Mouse (Mus musculus) large intestine, adult 2 months (tissue): Measurements from ENCODE around the gene Cenpu. TPM values are rescaled to one million over a fixed set of nuclear protein-coding genes. Genes with fewer than 3 reads are reported as not detected.

Experiments
- DNase-seq: peaks from one replicate; pipeline ENCODE4 v3.0.0-alpha.2; 2012; ENCODE audit warnings: low read depth, low spot score
- WGBS: fragments of 180-500 bp; shearing (Covaris S2); methylation state at CpG from one replicate; pipeline ENCODE4 v1.1.7; 2018; 5-methylcytosine and 5-hydroxymethylcytosine counted together
- polyA plus RNA-seq: library from polyadenylated mRNA; depleted of rRNA; stranded (reverse); fragments of >200 nt; gene quantifications from 2 replicates; pipeline ENCODE4 v1.2.3, GENCODE M21; 2012; rRNA removed

The Cenpu gene
- 2.4 and 3.5 TPM in 2 replicates for polyA plus RNA-seq

DNA sequence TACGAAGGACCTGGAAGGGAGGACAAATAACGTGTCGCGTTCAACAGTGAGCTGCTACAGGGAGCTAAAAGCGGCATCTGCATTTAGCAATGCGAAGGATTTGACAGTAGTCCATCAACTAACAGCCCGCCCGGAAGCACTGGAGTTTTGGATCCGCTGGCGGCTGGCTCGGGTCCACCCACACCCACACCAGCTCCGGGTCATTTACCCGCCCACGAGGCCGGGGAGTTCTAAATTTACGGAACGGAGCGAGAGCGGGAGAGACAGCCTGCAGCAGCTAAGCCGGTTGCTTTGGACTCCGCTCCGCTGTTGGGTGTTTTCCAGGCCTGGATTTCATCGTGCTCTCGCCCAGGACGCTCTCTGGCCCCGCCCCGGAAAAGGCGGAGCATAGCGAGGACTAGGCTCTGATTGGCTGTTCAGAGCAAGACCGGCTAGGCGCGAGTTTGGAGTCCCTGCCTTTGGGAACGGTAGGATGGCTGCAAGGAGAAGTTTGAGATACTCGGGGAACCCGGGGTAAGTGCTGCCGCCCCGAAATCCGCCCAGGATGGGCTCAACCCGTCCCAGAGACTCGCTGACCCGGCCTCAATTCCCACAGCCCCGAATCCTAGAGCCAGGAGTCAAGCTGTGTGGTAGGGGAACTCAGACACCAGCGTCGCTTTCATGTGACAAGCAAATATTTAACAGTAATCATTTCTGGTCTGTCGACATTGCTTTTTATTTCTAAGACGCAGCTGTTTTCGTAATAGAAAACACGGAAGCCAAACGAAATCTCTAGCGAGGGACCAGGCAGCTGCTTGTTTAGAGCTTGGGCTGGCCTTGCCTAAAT is at the start of gene Cenpu:
TSS of gene Cenpu (plus strand) at position 414 of the 826 bp plus-strand sequence.
- under 1% methylated on average over 50 of the region's 50 CpGs for WGBS
- peak; percentile 98 for DNase-seq

DNA sequence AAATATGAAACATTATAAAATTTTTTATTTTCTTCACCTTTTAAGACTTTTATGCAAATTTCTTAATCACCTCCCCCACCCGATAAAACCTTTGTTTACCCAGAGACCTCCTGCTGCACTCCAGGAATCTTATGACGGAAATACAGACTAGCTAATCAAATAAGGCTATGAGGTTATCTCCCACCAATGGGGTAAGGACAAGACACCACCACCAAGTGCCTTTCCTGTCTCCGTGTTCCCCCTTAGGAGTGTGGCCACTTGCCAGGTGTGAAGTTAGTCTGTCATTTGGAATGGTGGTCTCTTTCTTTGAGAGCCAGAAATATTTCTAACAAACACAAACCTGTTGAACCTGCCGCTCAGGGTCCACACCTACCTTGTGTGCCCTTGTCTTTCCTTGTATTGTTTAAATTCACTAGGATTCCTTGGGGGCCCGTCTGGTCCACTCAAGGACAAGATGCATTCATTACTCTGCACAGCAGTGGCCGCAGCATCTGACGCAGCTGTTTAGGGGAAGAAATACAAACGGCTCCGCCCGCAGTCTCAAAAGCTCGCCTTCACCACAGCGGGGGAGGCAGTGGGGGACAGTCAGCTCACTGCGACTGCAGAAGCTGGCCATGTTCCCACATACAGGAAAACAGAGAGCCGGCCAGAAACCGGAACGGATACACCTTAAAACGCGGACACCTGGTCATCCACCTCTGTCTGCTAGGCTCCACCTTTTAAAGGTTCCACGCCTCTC is 49.3 kb upstream of the Cenpu start:
- WGBS: 16% methylated on average over 19 of the region's 19 CpGs
- no peak for DNase-seq

DNA sequence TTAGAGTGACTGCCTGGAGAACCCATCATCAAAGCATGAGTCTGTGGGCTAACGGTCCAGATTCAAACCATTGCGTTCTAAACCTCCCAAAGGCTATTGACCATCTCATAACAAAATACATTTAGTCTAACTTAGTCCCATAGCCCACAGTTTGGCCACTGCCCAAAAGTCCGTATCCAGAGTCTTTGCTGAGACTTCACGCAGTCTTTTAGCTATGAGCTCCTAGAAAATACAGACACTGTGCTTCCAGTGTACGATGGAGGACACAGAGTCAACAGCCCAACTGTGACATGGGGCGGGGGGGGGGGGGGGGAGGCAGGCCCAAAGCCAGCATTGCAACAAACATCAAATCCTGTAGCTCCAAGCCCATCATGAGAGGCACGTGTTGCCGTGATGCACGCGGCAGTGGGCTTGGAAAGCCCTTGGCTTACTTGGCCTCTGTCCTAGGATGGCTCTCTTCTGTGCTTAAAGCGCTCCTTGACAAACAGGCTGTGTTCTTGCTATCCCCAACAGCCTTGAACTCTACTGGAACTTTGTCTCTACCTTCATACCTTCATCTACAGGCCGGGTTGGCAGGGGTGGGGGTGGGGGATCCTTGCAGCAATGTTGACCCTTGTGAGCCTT is 48.6 kb upstream of the Cenpu start:
- WGBS: 66% methylated on average over 12 of the region's 12 CpGs
- DNase-seq: no peak

DNA sequence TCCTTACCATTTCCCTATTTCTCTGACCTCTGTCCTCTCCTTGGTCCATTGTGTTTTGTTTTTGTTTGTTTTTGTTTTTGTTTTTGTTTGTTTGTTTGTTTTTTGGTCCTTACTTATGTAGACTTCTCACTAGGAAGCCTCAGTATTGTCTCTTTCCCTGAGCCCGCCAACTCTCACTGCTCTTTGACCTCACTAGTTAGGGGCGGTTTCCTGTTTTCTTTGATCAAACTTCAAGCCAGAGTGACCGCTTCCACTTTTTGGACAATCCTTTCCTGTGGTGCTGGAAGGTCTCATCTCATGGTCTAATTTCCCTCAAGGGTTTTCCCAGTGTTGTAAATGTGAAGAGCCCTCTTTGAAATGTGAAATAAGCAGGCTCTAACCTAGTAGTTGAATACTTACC is 47.6 kb upstream of the Cenpu start:
- DNase-seq: no peak
- 68% methylated on average over 3 of the region's 3 CpGs for WGBS

DNA sequence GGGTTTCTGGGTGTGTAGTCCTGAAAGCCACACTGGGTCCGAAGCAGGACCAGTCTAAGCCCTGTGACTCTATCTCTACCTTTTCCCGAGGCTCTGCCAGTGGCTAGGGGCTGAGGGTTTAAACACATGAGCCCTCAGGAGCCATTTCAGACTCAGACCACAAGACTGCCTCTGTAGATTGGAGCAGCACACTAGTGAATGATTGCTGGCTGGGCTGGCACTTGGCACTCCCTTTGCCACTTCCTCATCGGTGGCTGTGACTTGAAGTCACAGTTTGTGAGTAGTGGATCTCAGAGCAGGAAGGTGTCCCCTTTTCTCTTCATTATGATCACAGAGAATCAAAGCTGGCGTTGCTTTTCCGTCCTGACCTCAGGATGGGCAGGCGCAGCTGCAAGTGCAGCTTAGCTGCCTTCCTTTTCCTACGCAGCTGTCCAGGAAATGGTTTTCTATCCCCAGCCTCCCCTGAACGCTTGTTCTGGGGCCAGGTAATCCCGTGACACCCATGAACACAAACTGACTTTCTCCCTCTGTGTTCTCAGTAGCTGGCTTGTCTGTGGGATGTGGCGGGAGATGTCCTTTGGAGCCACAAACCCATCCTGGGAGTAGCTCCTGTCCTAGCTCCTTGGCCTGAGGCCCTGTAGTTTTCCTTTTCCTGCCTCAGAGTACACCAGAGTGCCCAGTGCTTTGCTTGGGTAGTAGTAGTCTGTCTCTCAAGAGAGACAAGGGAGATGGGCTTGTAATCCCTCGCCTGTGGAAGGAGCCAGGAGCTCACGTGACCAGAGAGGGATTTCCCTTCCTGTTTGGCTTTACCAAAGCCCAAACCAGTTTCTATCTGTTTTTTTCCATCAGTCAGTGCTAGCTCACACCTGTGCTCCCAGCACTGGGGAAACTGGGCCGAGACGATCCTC is 43.1 kb upstream of the Cenpu start:
- WGBS: 62% methylated on average over 14 of the region's 14 CpGs
- DNase-seq: no peak

DNA sequence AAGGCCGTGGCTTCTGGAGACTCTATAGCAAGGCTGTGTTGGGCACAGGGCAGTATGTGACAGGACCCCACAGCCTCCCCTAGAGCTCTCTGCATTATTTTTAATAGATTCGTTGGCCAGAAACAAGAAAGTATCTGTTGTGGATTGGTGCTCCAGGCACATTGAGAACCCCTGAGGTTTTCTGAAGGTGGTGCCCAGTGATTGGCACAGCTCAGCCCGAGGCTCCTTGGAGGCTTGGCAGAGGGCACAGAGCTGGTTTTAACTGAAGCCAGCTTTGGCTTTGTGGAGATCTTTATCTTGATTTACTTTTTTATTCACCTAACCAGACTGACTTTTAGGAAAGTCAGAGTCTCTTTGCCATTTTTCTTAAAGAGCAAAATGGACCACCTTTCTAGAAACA is 42.4 kb upstream of the Cenpu start:
- WGBS: 83% methylated on average over 3 of the region's 3 CpGs
- DNase-seq: no peak

DNA sequence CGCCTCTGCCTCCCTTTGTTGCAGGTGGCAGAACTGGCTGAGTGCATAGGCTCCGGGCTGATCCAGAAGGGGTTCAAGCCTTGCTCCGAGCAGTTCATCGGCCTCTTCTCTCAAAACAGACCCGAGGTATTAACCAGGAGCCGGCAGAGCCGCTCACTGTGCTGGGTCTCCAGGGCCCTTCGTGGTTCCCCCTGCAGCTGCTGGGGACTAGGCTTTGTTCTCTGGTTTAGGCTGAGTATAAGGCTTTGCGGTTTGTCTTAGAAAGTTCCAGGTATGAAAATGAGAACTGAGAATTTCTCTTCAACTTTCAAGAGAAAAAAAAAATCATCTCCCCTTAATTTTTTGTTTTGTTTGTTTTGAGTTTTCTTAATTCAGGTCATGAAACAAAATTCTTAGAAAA is 40.5 kb upstream of the Cenpu start:
- no peak for DNase-seq
- 88% methylated on average over 9 of the region's 9 CpGs for WGBS

DNA sequence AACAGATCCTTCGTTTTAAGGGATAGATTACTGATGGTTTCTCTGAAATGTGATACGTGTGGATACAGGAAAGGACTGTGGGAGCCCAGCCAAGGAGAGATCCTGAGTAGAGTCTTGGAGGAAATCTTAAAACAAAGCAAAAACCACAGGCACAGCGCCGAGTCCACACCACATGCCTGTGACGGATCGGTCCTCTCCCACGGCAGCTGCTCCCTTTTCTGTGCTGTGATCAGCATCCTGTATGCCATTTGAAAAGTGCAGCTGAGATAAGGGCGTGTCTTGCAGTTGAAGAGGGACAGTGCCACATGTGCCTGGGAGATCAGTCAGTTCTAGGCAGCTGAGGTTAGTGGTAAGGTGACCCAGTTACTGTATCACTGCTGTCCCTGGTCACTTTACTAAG is 39.3 kb upstream of the Cenpu start:
- DNase-seq: no peak
- 63% methylated on average over 8 of the region's 8 CpGs for WGBS

DNA sequence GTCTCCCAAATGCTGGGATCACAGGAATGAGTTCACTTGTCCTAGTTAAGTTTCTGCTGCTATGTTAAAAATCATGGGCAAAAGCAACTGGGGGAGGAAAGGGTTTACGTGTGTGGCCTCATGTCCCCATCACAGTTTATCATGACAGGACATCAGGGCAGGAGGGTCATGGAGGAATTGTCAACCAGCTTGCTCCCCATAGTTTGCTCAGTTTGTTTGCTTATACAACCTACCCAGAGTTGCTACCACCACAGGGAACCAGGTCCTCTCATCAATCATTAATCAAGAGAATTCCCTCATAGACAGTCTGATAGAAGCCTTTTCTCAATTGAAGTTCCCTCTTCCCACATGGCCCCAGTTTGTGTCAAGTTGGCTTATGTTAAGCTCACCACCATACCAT is 37.8 kb upstream of the Cenpu start:
- 93% methylated on average over 1 of the region's 1 CpGs for WGBS

DNA sequence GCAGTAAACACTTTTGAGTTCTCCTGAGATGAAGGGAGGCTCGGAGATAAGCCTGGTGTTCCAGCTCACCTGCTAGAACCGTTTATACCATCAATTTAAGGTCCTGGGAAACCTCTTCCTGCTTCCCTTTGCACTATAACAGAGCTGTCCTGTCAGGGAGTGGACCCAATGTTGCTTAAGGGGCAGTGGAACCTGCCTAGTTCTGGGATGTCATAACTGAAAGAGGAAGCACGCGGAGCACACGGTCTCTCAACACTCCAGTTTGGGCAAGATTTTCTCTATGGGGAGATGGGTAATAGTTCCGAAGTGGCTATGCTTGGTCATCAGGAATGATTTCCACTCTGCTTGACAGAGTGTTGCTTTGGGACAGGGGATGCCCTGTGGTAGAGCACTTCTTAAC is 31.2 kb upstream of the Cenpu start:
- WGBS: 73% methylated on average over 6 of the region's 6 CpGs
- DNase-seq: no peak

More for the DNA sequence above, 37.8 kb upstream of the Cenpu start:
- DNase-seq: no peak

DNA sequence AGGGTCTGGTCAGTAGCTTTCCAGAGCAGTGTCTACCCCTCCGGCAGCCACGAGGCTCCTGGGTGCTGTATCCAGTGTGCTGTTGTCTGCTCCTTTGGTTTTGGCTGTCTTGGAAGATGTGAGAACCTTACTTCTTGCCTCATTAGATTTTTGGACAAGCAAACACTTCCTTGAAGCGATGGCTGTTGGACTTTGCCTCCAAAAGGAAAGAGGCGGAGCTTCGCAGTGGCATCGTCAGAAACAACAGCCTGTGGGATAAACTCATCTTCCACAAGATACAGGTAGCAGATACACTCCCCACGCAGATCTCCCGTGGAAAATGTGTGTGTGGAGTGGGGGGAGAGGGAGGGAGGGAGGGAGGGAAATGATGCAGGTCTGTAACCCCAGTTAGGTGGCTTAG is 25.7 kb upstream of the Cenpu start:
- 52% methylated on average over 8 of the region's 8 CpGs for WGBS
- DNase-seq: no peak

DNA sequence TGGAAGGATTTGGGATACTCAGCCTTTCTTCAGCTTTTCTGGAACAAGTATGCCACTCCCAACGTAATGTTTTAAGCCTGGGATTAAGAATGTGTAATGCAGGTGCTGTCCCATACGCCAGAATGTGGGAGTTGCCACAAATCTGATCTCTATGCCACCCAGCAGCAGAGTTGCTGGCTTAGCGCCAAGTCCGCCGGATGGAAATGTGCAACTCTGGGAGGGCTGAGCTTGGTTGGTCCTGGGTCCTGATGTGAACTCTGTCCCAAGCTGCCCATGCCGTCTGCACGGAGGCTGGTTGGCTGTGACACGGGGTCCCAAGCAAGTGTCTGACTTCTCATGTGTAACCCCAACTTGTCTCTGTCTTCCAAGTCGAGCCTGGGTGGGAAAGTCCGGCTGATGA is 25.0 kb upstream of the Cenpu start:
- 61% methylated on average over 10 of the region's 10 CpGs for WGBS
- no peak for DNase-seq

DNA sequence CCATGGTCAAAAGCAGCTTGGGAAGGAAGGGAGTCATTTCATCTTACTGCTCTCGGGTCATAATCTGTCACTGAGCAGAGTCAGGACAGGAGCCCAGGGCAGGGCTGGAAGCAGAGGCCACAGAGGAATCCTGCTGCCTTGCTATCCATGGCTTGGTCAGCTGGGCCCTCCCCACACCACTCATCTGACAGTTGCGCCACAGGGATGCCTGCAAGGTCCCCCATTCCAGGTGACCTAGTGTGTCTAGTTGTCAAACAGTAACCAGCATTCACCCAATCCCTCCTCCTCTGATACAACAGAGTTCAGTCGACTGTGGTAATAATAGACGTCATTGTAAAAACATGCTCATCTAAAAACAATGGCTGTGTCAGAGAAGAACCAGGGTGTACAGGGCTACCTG is 22.3 kb upstream of the Cenpu start:
- no peak for DNase-seq
- WGBS: 64% methylated on average over 4 of the region's 4 CpGs

DNA sequence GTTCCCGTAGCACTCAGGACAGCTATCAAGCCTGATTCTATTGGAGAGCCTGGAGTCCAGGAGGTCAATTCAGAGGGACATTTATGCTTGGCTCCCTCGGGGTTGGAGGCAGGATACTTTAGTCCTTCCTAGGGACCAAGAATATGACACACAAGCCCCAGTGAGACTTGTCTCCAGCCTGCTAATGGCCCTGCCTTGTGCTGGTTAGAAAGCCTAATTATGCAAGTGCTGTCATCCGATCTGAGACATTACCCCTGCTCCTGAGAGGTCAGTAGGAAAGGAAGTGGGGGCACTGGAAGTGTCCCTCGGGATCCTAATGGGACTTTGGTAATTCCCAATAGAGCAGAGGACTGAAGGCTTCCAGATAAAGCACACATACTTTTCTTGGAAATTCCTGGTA is 21.3 kb upstream of the Cenpu start:
- 57% methylated on average over 4 of the region's 4 CpGs for WGBS
- DNase-seq: no peak

DNA sequence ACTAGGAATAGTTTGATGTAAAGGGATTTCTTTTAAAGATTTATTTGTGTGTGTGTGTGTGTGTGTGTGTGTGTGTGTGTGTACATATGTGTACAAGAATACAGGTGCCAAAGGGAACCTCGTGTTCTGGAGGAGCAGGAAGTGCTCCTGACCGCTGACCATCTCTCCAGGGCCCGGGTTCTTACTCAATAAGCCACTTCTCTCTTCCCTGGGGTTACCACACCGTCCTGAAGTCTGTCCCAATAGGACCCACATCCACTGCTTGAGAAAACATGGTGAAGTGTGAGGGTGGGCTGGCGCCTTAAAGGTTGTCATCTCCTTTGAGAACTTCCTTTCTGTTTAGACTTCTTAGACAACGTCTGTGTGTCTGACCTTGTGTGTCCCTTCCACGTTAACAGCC is 17.9 kb upstream of the Cenpu start:
- no peak for DNase-seq
- 85% methylated on average over 7 of the region's 7 CpGs for WGBS

DNA sequence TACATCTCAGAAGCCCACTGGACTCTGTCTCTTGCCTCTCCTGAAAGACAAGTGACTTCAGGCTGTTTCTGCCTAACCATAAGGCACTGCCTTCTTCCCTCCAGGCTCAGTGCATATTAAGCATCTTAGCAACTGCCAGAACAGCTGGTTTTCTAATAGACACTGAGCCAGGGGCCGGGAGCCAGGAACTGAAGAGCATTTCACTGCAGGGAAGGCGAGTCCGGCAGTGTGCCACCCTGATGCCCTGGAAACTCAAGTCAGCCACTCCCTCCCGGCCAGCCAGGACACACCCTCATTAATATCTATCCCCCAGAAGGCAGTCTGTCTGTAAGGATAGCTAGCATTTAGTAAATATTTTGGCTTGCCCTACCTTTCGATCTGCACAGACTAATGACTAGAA is 12.1 kb upstream of the Cenpu start:
- DNase-seq: no peak
- WGBS: 26% methylated on average over 5 of the region's 5 CpGs

DNA sequence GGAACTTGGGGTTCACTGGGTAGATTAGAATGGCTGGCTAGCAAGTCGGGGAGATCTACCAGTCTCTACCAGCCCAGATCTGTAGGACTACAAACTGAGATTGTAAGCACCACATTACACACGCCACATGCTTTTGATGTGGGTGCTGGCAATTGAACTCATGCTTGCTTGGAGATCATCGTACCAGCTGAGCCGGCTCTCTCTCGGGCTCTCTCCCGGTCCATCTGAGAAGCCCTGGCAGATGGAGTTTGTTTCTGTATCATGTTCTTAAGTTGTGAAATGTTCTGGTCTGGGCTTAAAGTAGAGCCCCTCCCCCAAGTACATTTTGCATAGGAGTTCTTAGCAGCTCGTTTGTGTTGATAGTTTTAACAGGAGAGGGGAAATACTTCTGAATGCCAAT is 8.6 kb upstream of the Cenpu start:
- WGBS: 44% methylated on average over 7 of the region's 7 CpGs
- no peak for DNase-seq

DNA sequence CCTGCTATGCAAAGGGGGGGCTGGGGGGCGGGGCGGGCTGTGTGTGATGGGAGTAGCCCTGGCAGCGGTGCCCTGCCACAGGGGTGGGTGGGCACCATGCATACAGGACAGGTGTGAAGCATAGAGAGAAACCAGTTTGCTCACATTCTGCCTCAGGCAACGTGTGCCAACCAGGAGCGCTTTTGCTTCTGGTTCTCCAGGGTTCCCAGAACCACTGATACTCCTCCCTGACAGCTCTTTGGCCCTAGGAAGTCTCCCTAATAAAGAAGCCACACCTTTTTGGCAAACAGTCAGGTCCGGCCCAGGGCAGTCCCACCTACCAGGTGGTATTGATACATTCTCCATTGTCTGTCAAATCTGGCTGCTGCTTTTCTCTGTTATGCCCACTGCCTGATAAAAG is 8.2 kb upstream of the Cenpu start:
- 30% methylated on average over 6 of the region's 6 CpGs for WGBS
- DNase-seq: no peak

DNA sequence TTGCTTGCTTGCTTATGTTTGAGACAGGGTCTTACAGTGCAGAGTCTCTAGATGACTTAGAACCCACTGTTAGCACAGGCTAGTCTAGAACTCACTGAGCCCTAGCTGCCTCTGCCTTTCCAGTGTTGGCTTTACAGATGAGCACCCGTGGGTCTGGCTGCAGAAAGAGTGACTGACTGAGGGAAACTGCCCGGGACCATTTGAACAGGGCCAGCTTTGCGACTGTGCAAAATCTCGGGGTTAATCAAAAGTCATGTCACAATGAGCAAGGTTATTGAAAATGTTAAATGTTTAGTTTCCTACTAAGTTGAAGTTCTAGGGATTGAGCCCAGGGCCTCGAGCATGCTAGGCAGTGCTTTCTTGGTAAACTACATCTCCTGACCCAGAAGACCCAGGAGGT is 6.0 kb upstream of the Cenpu start:
- 87% methylated on average over 5 of the region's 5 CpGs for WGBS
- no peak for DNase-seq
